Mouse (Mus musculus): ENCODE measurements around the gene Rnf41.

DNA sequence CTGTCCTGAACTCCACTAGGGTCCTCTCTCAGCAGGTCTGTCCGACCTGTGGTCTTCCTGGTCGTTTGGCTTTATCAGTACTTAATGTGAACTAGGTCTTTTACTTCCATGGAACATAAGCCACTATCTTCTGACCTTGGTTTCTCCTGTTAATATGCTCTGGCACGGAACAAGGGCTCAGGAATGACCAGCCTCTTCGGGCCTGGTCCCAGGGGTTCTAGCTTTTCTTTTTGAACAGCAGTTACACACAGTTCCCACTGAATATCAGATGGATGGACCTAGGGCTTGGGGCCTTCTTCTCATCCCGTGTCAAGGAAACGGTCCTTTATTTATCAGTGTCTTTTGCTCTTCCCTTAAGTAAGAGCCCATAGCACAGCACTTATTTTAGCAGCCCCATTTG lies 49.6 kb upstream of the Rnf41 start:
- no peak for TF ChIP-seq GATA1 (IDR thresholded peaks at IDR 0.05; ENCODE audit: borderline replicate concordance, low read length)
- no peak for TF ChIP-seq FLI1 (IDR thresholded peaks at IDR 0.05; ENCODE audit: low read length)
